Mouse (Mus musculus) intestine, postnatal 0 days (tissue): ENCODE data around the gene Plxnb1. TPM values are rescaled to one million over a fixed set of nuclear protein-coding genes. Genes with fewer than 3 reads are reported as not detected.

ENCODE experiments used
- ATAC-seq: fragments of 200-750 bp; cut with Nextera tagmentation; 2 replicates; pipeline ENCODE4 v1.8.0; 2017; ENCODE audit warnings: mild to moderate bottlenecking, moderate TSS enrichment, moderate library complexity
- H3K27ac ChIP-seq: fragments of 300-500 bp; sonication (generic); 2 replicates; pipeline ENCODE4 v1.5.1; 2014; ENCODE audit warnings: mild to moderate bottlenecking, low read depth, low read length, moderate library complexity
- H3K27me3 ChIP-seq: fragments of 300-500 bp; sonication (generic); replicated peaks from 2 replicates; pipeline ENCODE4 v1.6.1; 2014; ENCODE audit warnings: low read length, mixed read lengths; ENCODE audit not compliant: control insufficient read depth, insufficient read depth
- H3K36me3 ChIP-seq: fragments of 300-500 bp; sonication (generic); 2 replicates; pipeline ENCODE4 v1.6.1; 2014; ENCODE audit warnings: mild to moderate bottlenecking, moderate library complexity; ENCODE audit not compliant: control insufficient read depth, insufficient read depth
- H3K4me1 ChIP-seq: fragments of 300-500 bp; sonication (generic); replicated peaks from 2 replicates; pipeline ENCODE4 v1.6.1; 2014; ENCODE audit warnings: antibody characterized with exemption, low read length, mixed read lengths; ENCODE audit not compliant: control insufficient read depth, insufficient read depth
- H3K4me2 ChIP-seq: fragments of 300-500 bp; sonication (generic); replicated peaks from 2 replicates; pipeline ENCODE4 v1.6.1; 2014; ENCODE audit warnings: low read depth, mild to moderate bottlenecking, moderate library complexity
- H3K4me3 ChIP-seq: fragments of 300-500 bp; sonication (generic); 2 replicates; pipeline ENCODE4 v1.5.1; 2014; ENCODE audit warnings: low read depth, low read length
- H3K9ac ChIP-seq: fragments of 300-500 bp; sonication (generic); 2 replicates; pipeline ENCODE4 v1.6.1; 2014; ENCODE audit warnings: mild to moderate bottlenecking, low read depth, low read length
- H3K9me3 ChIP-seq: fragments of 300-500 bp; sonication (generic); 2 replicates; pipeline ENCODE4 v1.6.1; 2016; ENCODE audit warnings: mixed run types; ENCODE audit not compliant: control insufficient read depth
- CTCF ChIP-seq: sonication (generic); IDR thresholded peaks from 2 replicates; pipeline ENCODE4 v1.5.1; 2016; ENCODE audit warnings: low read depth, mild to moderate bottlenecking, control low read depth, antibody characterized with exemption, moderate library complexity
- whole genome bisulfite sequencing: fragments of 180-500 bp; shearing (Covaris S2); extraction: QIAGEN DNeasy Blood & Tissue Kit; methylation state at CpG from one replicate; pipeline ENCODE4 v1.1.7; 2014; 5-methylcytosine and 5-hydroxymethylcytosine counted together
- polyA plus RNA-seq: library from polyadenylated mRNA; unstranded; fragments of >200 nt; fragmentation: Nextera tagmentation; extraction: Ambion mirVana; gene quantifications from 2 replicates; pipeline ENCODE4 v1.2.1, GENCODE M21; 2015

Gene Plxnb1
- polyA plus RNA-seq, 1 experiment from 2014 or later, result 1.6 TPM

DNA sequence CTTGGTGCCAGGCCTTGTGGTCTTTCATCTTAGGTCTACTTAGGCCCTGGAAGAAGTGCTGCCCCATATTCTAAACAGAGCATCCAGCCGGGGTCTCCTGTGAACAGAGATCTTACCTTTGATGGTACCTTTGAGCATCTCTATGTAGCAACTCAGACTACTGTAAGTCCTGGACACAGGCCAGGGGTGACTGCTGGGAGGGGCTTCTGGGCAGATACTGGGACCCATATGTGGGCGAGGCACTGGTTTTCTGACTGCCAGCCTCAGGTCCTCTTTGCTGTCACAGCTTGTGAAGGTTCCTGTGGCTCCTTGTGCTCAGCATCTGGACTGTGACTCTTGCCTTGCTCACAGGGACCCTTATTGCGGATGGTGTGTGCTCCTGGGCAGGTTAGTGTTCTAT, 7.4 kb downstream of the Plxnb1 start:
- no peak for ATAC-seq
- Histone ChIP-seq H3K9ac (no peak overlapping the region), H3K36me3 (peaks cover 15% of the 10 kb centered on the region; the same call in 1 of the 2 replicates), H3K27me3 (no peaks in the 10 kb centered on the region), H3K4me1 (no peaks in the 10 kb centered on the region), H3K9me3 (no peaks in the 10 kb centered on the region), H3K4me2 (no peak overlapping the region), H3K27ac (no peak overlapping the region), H3K4me3 (no peak overlapping the region)
- 86% methylated on average over 3 of the region's 3 CpGs for WGBS
- no peak for TF ChIP-seq CTCF

DNA sequence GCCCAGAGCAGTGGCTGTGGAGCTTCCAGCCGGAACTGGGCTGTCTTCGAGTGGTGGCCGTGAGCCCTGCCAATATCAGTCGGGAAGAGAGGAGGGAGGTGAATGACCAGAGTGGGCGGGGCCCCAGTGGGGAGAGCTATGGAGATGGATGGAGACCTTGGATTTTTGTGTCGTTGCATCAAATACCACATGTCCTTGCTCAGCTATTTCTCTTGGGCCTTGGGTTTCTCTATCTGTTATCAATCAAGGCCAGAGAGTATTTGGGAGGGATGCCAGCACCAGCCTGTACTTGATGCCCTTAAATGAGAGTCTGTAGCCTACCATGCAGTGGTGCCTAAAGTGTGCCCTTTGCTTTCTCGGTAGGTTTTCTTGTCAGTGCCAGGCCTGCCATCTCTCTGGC, 8.1 kb downstream of the Plxnb1 start:
- Histone ChIP-seq H3K4me1 (no peaks in the 10 kb centered on the region), H3K9me3 (no peaks in the 10 kb centered on the region), H3K36me3 (peaks cover 17% of the 10 kb centered on the region; the same call in 1 of the 2 replicates), H3K4me2 (no peak overlapping the region), H3K27me3 (no peaks in the 10 kb centered on the region), H3K9ac (no peak overlapping the region), H3K27ac (no peak overlapping the region), H3K4me3 (no peak overlapping the region)
- WGBS, result 63% methylated on average over 7 of the region's 7 CpGs
- no peak for TF ChIP-seq CTCF
- ATAC-seq, result no peak

DNA sequence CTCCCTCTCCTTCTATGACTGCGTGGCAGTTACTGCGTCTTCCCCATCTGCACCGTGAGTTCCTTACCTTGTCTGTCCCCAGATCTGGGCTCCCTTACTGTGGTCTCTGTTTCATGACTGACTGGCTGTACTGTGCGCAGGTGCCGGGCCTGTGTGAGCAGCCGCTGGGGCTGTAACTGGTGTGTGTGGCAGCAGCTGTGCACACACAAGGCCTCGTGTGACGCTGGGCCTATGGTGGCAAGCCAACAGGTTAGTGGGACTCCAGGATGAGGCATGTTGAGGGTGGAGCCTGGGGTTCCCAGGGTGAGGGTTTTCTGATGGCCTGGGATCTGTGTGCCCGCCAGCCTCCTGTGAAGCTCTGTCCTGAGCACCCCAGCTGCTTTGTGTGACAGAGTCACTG, 8.9 kb downstream of the Plxnb1 start:
- no peak overlapping the region for H3K4me3 ChIP-seq
- H3K9me3 ChIP-seq, result no peaks in the 10 kb centered on the region
- no peak overlapping the region for H3K4me2 ChIP-seq
- H3K36me3 ChIP-seq, result peaks cover 21% of the 10 kb centered on the region; the same call in 1 of the 2 replicates
- ATAC-seq, result no peak
- WGBS, result 90% methylated on average over 9 of the region's 9 CpGs
- no peak overlapping the region for H3K9ac ChIP-seq
- H3K4me1 ChIP-seq, result no peaks in the 10 kb centered on the region
- H3K27me3 ChIP-seq, result no peaks in the 10 kb centered on the region
- no peak for TF ChIP-seq CTCF
- H3K27ac ChIP-seq, result no peak overlapping the region

DNA sequence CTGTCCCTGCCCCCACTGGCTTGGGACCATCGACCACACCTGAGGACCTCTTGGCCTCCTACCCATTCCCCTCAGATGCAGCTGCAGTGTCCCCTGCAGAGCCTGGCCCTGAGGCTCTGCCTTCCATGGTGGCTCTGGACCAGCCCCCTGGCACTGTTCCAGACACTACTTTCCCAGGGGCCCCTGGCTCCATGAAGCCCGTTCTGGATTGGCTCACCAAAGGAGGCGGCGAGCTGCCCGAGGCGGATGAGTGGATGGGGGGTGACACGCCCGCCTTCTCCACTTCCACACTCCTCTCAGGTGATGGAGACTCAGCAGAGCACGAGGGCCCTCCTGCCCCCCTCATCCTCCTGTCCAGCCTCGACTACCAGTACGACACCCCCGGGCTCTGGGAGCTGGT, 9.8 kb downstream of the Plxnb1 start:
- 58% methylated on average over 12 of the region's 12 CpGs for WGBS

DNA sequence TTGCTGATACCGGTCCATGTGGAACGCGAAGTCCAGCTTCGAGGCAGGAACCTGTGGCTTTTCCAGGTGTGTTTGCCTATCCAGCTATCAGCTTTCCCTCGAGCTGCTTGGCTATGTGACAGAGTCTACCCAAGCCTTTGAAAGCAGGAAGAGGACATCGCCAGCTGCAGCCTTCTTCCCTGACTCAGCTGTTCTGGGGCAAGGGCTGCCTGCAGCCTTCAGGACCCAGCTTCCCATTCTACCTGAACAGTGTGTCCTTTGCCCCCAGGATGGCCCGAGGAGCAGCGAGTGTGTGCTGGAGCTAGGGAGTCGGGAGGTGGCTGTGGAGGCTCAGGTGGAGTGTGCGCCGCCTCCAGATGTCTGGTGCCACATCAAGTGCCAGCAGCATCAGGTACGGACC, 10.5 kb downstream of the Plxnb1 start:
- peaks cover 29% of the 10 kb centered on the region; the same call in 1 of the 2 replicates for H3K36me3 ChIP-seq
- no peak for ATAC-seq
- 76% methylated on average over 12 of the region's 12 CpGs for WGBS
- no peaks in the 10 kb centered on the region for H3K27me3 ChIP-seq
- H3K9me3 ChIP-seq, result no peaks in the 10 kb centered on the region
- H3K4me3 ChIP-seq, result no peak overlapping the region
- H3K27ac ChIP-seq, result no peak overlapping the region
- no peak overlapping the region for H3K4me2 ChIP-seq
- no peak for TF ChIP-seq CTCF
- H3K9ac ChIP-seq, result no peak overlapping the region
- H3K4me1 ChIP-seq, result no peaks in the 10 kb centered on the region

More for the DNA sequence above, 9.8 kb downstream of the Plxnb1 start:
- no peak for ATAC-seq
- Histone ChIP-seq H3K27ac (no peak overlapping the region; the same call in 1 of the 2 replicates), H3K4me1 (no peaks in the 10 kb centered on the region), H3K27me3 (no peaks in the 10 kb centered on the region), H3K4me2 (no peak overlapping the region), H3K36me3 (peaks cover 25% of the 10 kb centered on the region; the same call in 1 of the 2 replicates), H3K9me3 (no peaks in the 10 kb centered on the region), H3K9ac (no peak overlapping the region), H3K4me3 (no peak overlapping the region)
- TF ChIP-seq CTCF, result no peak

DNA sequence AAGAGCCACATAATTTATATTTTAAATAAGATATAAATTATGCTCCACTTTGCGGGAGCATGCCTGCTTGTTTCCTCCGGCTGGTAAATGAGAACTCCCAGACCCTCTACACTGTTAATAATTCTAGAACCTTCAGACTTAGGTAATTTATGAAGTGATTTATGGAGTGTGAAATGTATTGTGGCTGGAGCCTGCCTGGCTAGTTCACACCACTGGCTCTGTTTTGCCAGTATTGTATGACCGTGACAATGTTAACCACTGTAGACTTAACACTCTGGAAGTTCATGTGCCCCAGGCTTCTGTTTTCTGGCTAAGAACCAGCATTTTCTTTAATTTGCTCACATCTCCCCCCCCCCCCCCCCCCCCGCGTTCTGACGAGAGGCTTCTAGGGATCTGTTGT, 12.2 kb downstream of the Plxnb1 start:
- ATAC-seq, result no peak
- Histone ChIP-seq H3K9me3 (no peaks in the 10 kb centered on the region), H3K9ac (no peak overlapping the region), H3K27ac (no peak overlapping the region), H3K4me3 (no peak overlapping the region), H3K4me1 (no peaks in the 10 kb centered on the region), H3K4me2 (no peak overlapping the region), H3K36me3 (peaks cover 36% of the 10 kb centered on the region; the same call in 1 of the 2 replicates), H3K27me3 (no peaks in the 10 kb centered on the region)
- WGBS, result 59% methylated on average over 4 of the region's 6 CpGs
- TF ChIP-seq CTCF, result no peak

DNA sequence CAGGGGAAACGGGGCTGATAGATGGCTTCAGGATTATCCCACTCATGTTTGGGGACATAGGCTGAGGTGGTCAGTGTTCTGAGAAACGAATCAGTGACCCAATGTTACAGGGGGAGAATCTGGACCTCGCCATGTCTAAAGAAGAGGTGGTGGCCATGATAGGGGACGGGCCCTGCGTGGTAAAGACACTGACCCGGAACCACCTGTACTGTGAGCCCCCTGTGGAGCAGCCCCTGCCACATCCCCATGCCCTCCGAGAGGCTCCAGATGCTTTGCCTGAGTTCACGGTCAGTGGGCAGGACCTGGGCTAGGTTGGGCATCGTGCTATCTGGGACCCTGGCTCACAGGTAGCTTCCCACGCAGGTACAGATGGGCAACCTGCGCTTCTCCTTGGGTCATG, 15.1 kb downstream of the Plxnb1 start:
- H3K27me3 ChIP-seq, result no peaks in the 10 kb centered on the region
- H3K9ac ChIP-seq, result no peak overlapping the region
- WGBS, result 93% methylated on average over 11 of the region's 11 CpGs
- ATAC-seq, result no peak
- no peaks in the 10 kb centered on the region for H3K4me1 ChIP-seq
- H3K9me3 ChIP-seq, result no peaks in the 10 kb centered on the region
- H3K4me2 ChIP-seq, result no peak overlapping the region
- H3K36me3 ChIP-seq, result peaks cover 45% of the 10 kb centered on the region
- no peak for TF ChIP-seq CTCF
- no peak overlapping the region; the same call in 1 of the 2 replicates for H3K27ac ChIP-seq
- H3K4me3 ChIP-seq, result no peak overlapping the region
